Mouse (Mus musculus): Measurements from ENCODE around the gene Gm45711. TPM values are rescaled to one million over a fixed set of nuclear protein-coding genes. Genes with fewer than 3 reads are reported as not detected.
A peak's percentile ranks its signal among the peaks of the same experiment; 100 is the strongest.

The Gm45711 gene
- polyA plus RNA-seq, 1 experiment, result not detected

DNA sequence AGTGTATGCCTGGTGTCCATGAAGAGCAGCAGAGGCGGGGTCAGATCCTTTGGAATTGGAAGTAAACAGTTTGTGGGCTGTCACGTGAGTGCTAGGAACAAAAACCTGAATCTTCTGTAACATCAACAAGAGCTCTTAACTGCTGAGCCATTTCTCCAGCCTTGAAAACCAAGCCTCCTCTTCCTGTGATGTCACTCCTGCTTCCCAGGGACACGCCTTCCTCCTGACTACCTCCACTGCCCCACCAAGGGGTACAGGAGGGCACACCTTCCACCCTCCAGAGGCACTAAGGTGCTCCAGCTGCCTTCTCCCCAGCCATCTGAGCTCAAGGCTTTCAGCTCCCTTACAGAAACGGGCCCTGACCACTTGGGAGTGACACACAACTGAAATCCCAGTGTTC lies 63.3 kb downstream of the Gm45711 start:
- 73% methylated on average over 4 of the region's 4 CpGs for WGBS
- Histone ChIP-seq H3K36me3 (ENCODE audit: control insufficient read depth, insufficient read depth, low read length) (no peaks in the 10 kb centered on the region), H3K27me3 (ENCODE audit: control insufficient read depth, insufficient read depth, low read length) (no peaks in the 10 kb centered on the region), H3K27ac (ENCODE audit: control insufficient read depth, insufficient read depth, low read length) (peak overlapping the region; percentile 69), H3K4me3 (ENCODE audit: control insufficient read depth, insufficient read depth, low read length) (no peak overlapping the region), H3K4me1 (replicated peaks; ENCODE audit: control insufficient read depth, insufficient read depth, low read length) (peaks cover 20% of the 10 kb centered on the region)
- no peak for DNase-seq
- TF ChIP-seq CTCF (IDR thresholded peaks at IDR 0.05; ENCODE audit: borderline replicate concordance, control insufficient read depth, extremely low read depth, insufficient read depth, low read length, poor library complexity), result no peak
- no peak; the same call in 1 of the 2 replicates for TF ChIP-seq POLR2A (IDR thresholded peaks at IDR 0.05; ENCODE audit: control insufficient read depth, extremely low read depth, insufficient read depth, low read length, poor library complexity)

DNA sequence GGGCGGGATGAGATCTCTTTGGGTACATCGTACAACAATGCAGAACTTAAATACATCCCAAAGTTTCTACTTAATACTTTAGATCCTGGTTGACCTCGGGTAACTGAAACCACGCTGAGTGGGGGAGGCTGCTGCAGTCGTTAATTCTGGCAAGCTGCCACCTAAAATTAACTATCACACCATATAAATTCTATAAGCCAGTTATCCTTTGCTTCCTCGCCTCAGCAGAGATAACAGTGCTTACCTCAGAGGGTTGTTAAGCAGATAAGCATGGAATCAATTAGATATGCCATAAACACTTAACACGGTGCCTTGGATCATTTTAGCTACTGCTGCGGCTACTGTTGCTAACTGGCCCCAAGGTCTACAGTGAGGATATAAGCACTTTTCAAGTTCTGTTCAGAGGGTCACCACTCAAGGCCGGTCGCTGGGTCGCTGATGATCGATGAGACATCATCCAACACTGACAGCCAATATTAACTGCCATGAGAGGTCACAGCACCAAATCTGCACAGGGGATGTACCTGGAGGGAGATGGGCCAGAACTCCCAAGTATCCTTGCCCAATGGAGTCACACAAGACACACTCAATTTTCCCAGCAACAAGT lies 67.7 kb downstream of the Gm45711 start:
- Histone ChIP-seq H3K27me3 (ENCODE audit: control insufficient read depth, insufficient read depth, low read length) (no peaks in the 10 kb centered on the region), H3K36me3 (ENCODE audit: control insufficient read depth, insufficient read depth, low read length) (no peaks in the 10 kb centered on the region; the same call in 1 of the 2 replicates), H3K4me1 (replicated peaks; ENCODE audit: control insufficient read depth, insufficient read depth, low read length) (peaks cover 19% of the 10 kb centered on the region), H3K27ac (ENCODE audit: control insufficient read depth, insufficient read depth, low read length) (no peak overlapping the region), H3K4me3 (ENCODE audit: control insufficient read depth, insufficient read depth, low read length) (no peak overlapping the region)
- 82% methylated on average over 12 of the region's 12 CpGs for WGBS
- TF ChIP-seq CTCF (IDR thresholded peaks at IDR 0.05; ENCODE audit: borderline replicate concordance, control insufficient read depth, extremely low read depth, insufficient read depth, low read length, poor library complexity) (no peak), POLR2A (IDR thresholded peaks at IDR 0.05; ENCODE audit: control insufficient read depth, extremely low read depth, insufficient read depth, low read length, poor library complexity) (no peak)
- no peak for DNase-seq

- Histone ChIP-seq H3K27me3 (ENCODE audit: control insufficient read depth, insufficient read depth, low read length) (no peaks in the 10 kb centered on the region), H3K4me1 (replicated peaks; ENCODE audit: control insufficient read depth, insufficient read depth, low read length) (peaks cover 11% of the 10 kb centered on the region), H3K36me3 (ENCODE audit: control insufficient read depth, insufficient read depth, low read length) (no peaks in the 10 kb centered on the region; the same call in 1 of the 2 replicates), H3K27ac (ENCODE audit: control insufficient read depth, insufficient read depth, low read length) (peak overlapping the region; percentile 58; the same call in 1 of the 2 replicates), H3K4me3 (ENCODE audit: control insufficient read depth, insufficient read depth, low read length) (no peak overlapping the region)
- DNase-seq, result peak; percentile 53
- no peak for TF ChIP-seq POLR2A (IDR thresholded peaks at IDR 0.05; ENCODE audit: control insufficient read depth, extremely low read depth, insufficient read depth, low read length, poor library complexity)
- no peak for TF ChIP-seq CTCF (IDR thresholded peaks at IDR 0.05; ENCODE audit: borderline replicate concordance, control insufficient read depth, extremely low read depth, insufficient read depth, low read length, poor library complexity)
- WGBS, result 9% methylated on average over 10 of the region's 10 CpGs
Observed at GRCm38 (mm10) chr8:104239418-104239861, 70.4 kb downstream of the Gm45711 start.

- DNase-seq, result no peak
- Histone ChIP-seq H3K27me3 (ENCODE audit: control insufficient read depth, insufficient read depth, low read length) (no peaks in the 10 kb centered on the region), H3K27ac (ENCODE audit: control insufficient read depth, insufficient read depth, low read length) (no peak overlapping the region), H3K4me3 (ENCODE audit: control insufficient read depth, insufficient read depth, low read length) (no peak overlapping the region), H3K4me1 (replicated peaks; ENCODE audit: control insufficient read depth, insufficient read depth, low read length) (peaks cover 9% of the 10 kb centered on the region), H3K36me3 (ENCODE audit: control insufficient read depth, insufficient read depth, low read length) (peaks cover 3% of the 10 kb centered on the region)
- 88% methylated on average over 6 of the region's 6 CpGs for WGBS
- TF ChIP-seq CTCF (IDR thresholded peaks at IDR 0.05; ENCODE audit: borderline replicate concordance, control insufficient read depth, extremely low read depth, insufficient read depth, low read length, poor library complexity), result no peak
- TF ChIP-seq POLR2A (IDR thresholded peaks at IDR 0.05; ENCODE audit: control insufficient read depth, extremely low read depth, insufficient read depth, low read length, poor library complexity), result no peak
Observed at GRCm38 (mm10) chr8:104234573-104234972, 75.3 kb downstream of the Gm45711 start.

DNA sequence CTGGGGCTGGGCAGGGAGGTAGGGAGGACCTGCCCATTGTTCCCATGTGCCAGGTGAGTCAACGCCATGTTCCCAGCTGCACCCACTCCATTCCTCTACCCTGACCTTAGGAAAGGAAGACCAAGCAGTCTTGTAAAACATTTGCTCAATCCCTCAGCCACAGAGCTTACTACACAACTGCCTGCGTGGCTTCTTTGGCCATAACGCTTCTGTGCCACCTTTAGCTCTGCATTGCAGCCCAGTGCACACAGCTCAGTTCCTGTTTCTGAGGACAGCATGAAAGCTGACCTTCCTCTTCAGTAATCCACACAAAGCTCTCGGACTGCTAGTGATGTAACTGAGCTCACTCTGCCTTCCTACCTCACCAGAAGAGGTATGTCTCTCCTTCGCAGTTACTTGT lies 77.0 kb downstream of the Gm45711 start:
- H3K4me3 ChIP-seq (ENCODE audit: control insufficient read depth, insufficient read depth, low read length), result no peak overlapping the region
- WGBS, result 80% methylated on average over 5 of the region's 5 CpGs
- H3K27me3 ChIP-seq (ENCODE audit: control insufficient read depth, insufficient read depth, low read length), result no peaks in the 10 kb centered on the region
- H3K27ac ChIP-seq (ENCODE audit: control insufficient read depth, insufficient read depth, low read length), result no peak overlapping the region
- no peak for TF ChIP-seq POLR2A (IDR thresholded peaks at IDR 0.05; ENCODE audit: control insufficient read depth, extremely low read depth, insufficient read depth, low read length, poor library complexity)
- TF ChIP-seq CTCF (IDR thresholded peaks at IDR 0.05; ENCODE audit: borderline replicate concordance, control insufficient read depth, extremely low read depth, insufficient read depth, low read length, poor library complexity), result no peak
- H3K36me3 ChIP-seq (ENCODE audit: control insufficient read depth, insufficient read depth, low read length), result peaks cover 12% of the 10 kb centered on the region
- no peak for DNase-seq
- H3K4me1 ChIP-seq (replicated peaks; ENCODE audit: control insufficient read depth, insufficient read depth, low read length), result no peaks in the 10 kb centered on the region

GRCm38 (mm10) chr8:104232039-104232438 lies 77.8 kb downstream of the Gm45711 start:
- no peak for DNase-seq
- TF ChIP-seq POLR2A (IDR thresholded peaks at IDR 0.05; ENCODE audit: control insufficient read depth, extremely low read depth, insufficient read depth, low read length, poor library complexity) (no peak), CTCF (IDR thresholded peaks at IDR 0.05; ENCODE audit: borderline replicate concordance, control insufficient read depth, extremely low read depth, insufficient read depth, low read length, poor library complexity) (no peak)
- no peak overlapping the region for H3K4me3 ChIP-seq (ENCODE audit: control insufficient read depth, insufficient read depth, low read length)
- 98% methylated on average over 4 of the region's 4 CpGs for WGBS
- H3K27me3 ChIP-seq (ENCODE audit: control insufficient read depth, insufficient read depth, low read length), result no peaks in the 10 kb centered on the region
- H3K4me1 ChIP-seq (replicated peaks; ENCODE audit: control insufficient read depth, insufficient read depth, low read length), result no peaks in the 10 kb centered on the region
- H3K36me3 ChIP-seq (ENCODE audit: control insufficient read depth, insufficient read depth, low read length), result peaks cover 19% of the 10 kb centered on the region
- no peak overlapping the region for H3K27ac ChIP-seq (ENCODE audit: control insufficient read depth, insufficient read depth, low read length)

Other genes starting within 250 kb of the Gm45711 start
- 15.7 and 17.4 TPM in 2 replicates for gene Cdh5, start 208.5 kb downstream of the Gm45711 start, polyA plus RNA-seq (2012; rRNA removed)
- gene Bean1, start 139.6 kb downstream of the Gm45711 start, polyA plus RNA-seq (2012; rRNA removed), result 0.70 and 0.82 TPM in 2 replicates
- gene Tk2, start 61.5 kb downstream of the Gm45711 start, polyA plus RNA-seq (2012; rRNA removed), result 30.5 and 30.6 TPM in 2 replicates
- 19.1 and 21.0 TPM in 2 replicates for gene Cklf, start 59.2 kb downstream of the Gm45711 start, polyA plus RNA-seq (2012; rRNA removed)
- gene Cmtm2a, start 16.9 kb downstream of the Gm45711 start, polyA plus RNA-seq (2012; rRNA removed), result 0.12 TPM in 1 of 2 replicates, not detected in the other
- gene Cmtm1, start 64 bp upstream of the Gm45711 start, polyA plus RNA-seq (2012; rRNA removed), result not detected in 2 replicates
- not detected in 2 replicates for gene Gm11020, start 11.5 kb upstream of the Gm45711 start, polyA plus RNA-seq (2012; rRNA removed)
- not detected in 2 replicates for gene Cmtm2b, start 12.1 kb upstream of the Gm45711 start, polyA plus RNA-seq (2012; rRNA removed)
- 63.4 and 76.3 TPM in 2 replicates for gene Cmtm3, start 29.3 kb upstream of the Gm45711 start, polyA plus RNA-seq (2012; rRNA removed)
- 7.8 and 8.4 TPM in 2 replicates for gene Cmtm4, start 85.7 kb upstream of the Gm45711 start, polyA plus RNA-seq (2012; rRNA removed)
- 15.6 and 16.1 TPM in 2 replicates for gene Dync1li2, start 133.0 kb upstream of the Gm45711 start, polyA plus RNA-seq (2012; rRNA removed)
- gene Terb1, start 199.8 kb upstream of the Gm45711 start, polyA plus RNA-seq (2012; rRNA removed), result 0.03 and 0.08 TPM in 2 replicates
- 8.9 and 14.3 TPM in 2 replicates for gene Nae1, start 224.6 kb upstream of the Gm45711 start, polyA plus RNA-seq (2012; rRNA removed)
- 2.4 and 2.8 TPM in 2 replicates for gene Car7, start 224.6 kb upstream of the Gm45711 start, polyA plus RNA-seq (2012; rRNA removed)